In the genomic region with DNA sequence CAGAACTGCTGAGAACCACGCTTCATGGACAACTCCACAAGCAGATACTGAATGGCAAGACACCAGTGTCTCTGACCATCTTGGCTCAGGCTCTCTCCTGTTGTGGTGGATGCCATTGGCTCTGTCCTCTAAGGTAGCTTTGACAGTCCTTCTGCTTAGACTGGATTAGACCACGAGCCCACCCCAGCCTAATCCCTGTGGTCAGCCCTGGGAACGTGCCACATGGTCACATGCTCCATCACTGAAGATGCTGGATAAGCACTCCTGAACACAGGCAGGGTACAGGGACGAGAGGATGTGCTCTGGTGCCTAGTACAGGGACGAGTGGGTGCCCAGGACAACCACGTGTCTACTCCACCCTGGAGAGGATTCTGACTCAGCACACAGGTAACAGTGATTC, we compare ENCODE assay signal across 12 mouse cellular contexts.
"Had no signal": no experiment of that assay in that cellular context is flagged by ENCODE, and none has a peak within 500 bp of the region (broad histone marks: within the 10 kb centered on the region; RNA-seq: fewer than 3 reads in every experiment).

No protein-coding gene starts in this region.

- H3K4me2 ChIP-seq: limb, embryonic 13.5 days; midbrain, embryonic 13.5 days; neural tube, embryonic 15.5 days; stomach, embryonic 15.5 days had no signal

- H3K4me1 ChIP-seq: limb, embryonic 13.5 days; midbrain, embryonic 13.5 days; stomach, embryonic 15.5 days had no signal

- H3K27me3 ChIP-seq: limb, embryonic 13.5 days; midbrain, embryonic 13.5 days; neural tube, embryonic 15.5 days; stomach, embryonic 15.5 days had no signal

- H3K4me3 ChIP-seq: limb, embryonic 13.5 days; midbrain, embryonic 13.5 days; neural tube, embryonic 15.5 days; stomach, embryonic 15.5 days had no signal

- H3K27ac ChIP-seq: limb, embryonic 13.5 days; liver, embryonic 14.5 days; midbrain, embryonic 13.5 days; neural tube, embryonic 15.5 days; stomach, embryonic 15.5 days had no signal

- H3K9ac ChIP-seq: limb, embryonic 13.5 days; liver, embryonic 14.5 days; midbrain, embryonic 13.5 days; neural tube, embryonic 15.5 days; stomach, embryonic 15.5 days had no signal

- ATAC-seq: midbrain, embryonic 13.5 days had no signal

- H3K9me3 ChIP-seq: limb, embryonic 13.5 days; midbrain, embryonic 13.5 days; neural tube, embryonic 15.5 days; stomach, embryonic 15.5 days had no signal

- H3K36me3 ChIP-seq: limb, embryonic 13.5 days; stomach, embryonic 15.5 days had no signal

- DNase-seq: layer of hippocampus, adult 9-11 months; layer of hippocampus, postnatal 36 days; lung, adult 18-20 months; right cerebral cortex, postnatal 4 days; spleen, adult 18-20 months; thymus, adult 2 months; thymus, postnatal 25 days had no signal
